Mouse (Mus musculus) heart, embryonic 13.5 days (tissue): Measurements from ENCODE around the gene Odf4. TPM values are rescaled to one million over a fixed set of nuclear protein-coding genes. Genes with fewer than 3 reads are reported as not detected.
"Not testable (repeated sequence)": the region's sequence is repeated elsewhere in the genome, so short reads cannot be mapped to it uniquely, and the experiment has no call there.

ENCODE experiments used
- ATAC-seq: fragments of 200-750 bp; cut with Nextera tagmentation; 2 replicates; pipeline ENCODE4 v1.8.0; 2017; ENCODE audit warnings: moderate TSS enrichment; ENCODE audit not compliant: insufficient number of reproducible peaks, low FRiP score, low TSS enrichment; ENCODE audit errors: extremely low read depth
- H3K27ac ChIP-seq: fragments of 300-500 bp; sonication (generic); replicated peaks from 2 replicates; pipeline ENCODE4 v1.5.1; 2015; ENCODE audit warnings: moderate library complexity, mild to moderate bottlenecking, inconsistent platforms
- H3K27me3 ChIP-seq: fragments of 300-500 bp; sonication (generic); replicated peaks from 2 replicates; pipeline ENCODE4 v1.6.1; 2015; ENCODE audit warnings: mild to moderate bottlenecking, inconsistent platforms
- H3K36me3 ChIP-seq: fragments of 300-500 bp; sonication (generic); 2 replicates; pipeline ENCODE4 v1.6.1; 2015; ENCODE audit warnings: mild to moderate bottlenecking, inconsistent platforms
- H3K4me1 ChIP-seq: fragments of 300-500 bp; sonication (generic); 2 replicates; pipeline ENCODE4 v1.6.1; 2015; ENCODE audit warnings: inconsistent platforms
- H3K4me2 ChIP-seq: fragments of 300-500 bp; sonication (generic); 2 replicates; pipeline ENCODE4 v1.6.1; 2015; ENCODE audit warnings: inconsistent platforms, mild to moderate bottlenecking, moderate library complexity
- H3K4me3 ChIP-seq: fragments of 300-500 bp; sonication (generic); 2 replicates; pipeline ENCODE4 v1.5.1; 2015; ENCODE audit warnings: moderate library complexity, mild to moderate bottlenecking, inconsistent platforms
- H3K9ac ChIP-seq: fragments of 300-500 bp; sonication (generic); 2 replicates; pipeline ENCODE4 v1.6.1; 2015; ENCODE audit warnings: inconsistent platforms, mild to moderate bottlenecking, moderate library complexity
- H3K9me3 ChIP-seq: fragments of 300-500 bp; sonication (generic); 2 replicates; pipeline ENCODE4 v1.6.1; 2016; ENCODE audit warnings: inconsistent platforms
- WGBS: fragments of 180-500 bp; shearing (Covaris S2); methylation state at CpG from one replicate; pipeline ENCODE4 v1.1.7; 2015; ENCODE audit warnings: mixed read lengths; 5-methylcytosine and 5-hydroxymethylcytosine counted together
- polyA plus RNA-seq: library from polyadenylated mRNA; unstranded; fragments of >200 nt; fragmentation: Nextera tagmentation; extraction: Ambion mirVana; gene quantifications from 2 replicates; pipeline ENCODE4 v1.2.1, GENCODE M21; 2015

Gene Odf4
- polyA plus RNA-seq, 1 experiment from 2014 or later = not detected

- Histone ChIP-seq H3K9ac (no peak overlapping the region), H3K9me3 (no peaks in the 10 kb centered on the region), H3K27me3 (peaks cover under 1% of the 10 kb centered on the region; the same call in 1 of the 2 replicates), H3K4me3 (no peak overlapping the region), H3K4me1 (peaks cover 11% of the 10 kb centered on the region), H3K27ac (no peak overlapping the region), H3K36me3 (no peaks in the 10 kb centered on the region), H3K4me2 (no peak overlapping the region)
- no peak for ATAC-seq
- WGBS = 63% methylated on average over 2 of the region's 2 CpGs
These were observed 36.5 kb upstream of the Odf4 start for GRCm38 (mm10) chr11:68963405-68963804.

GRCm38 (mm10) chr11:68962159-68962558 is 35.3 kb upstream of the Odf4 start:
- H3K4me3 ChIP-seq, H3K27ac ChIP-seq, H3K4me1 ChIP-seq, ATAC-seq, H3K9me3 ChIP-seq, H3K36me3 ChIP-seq, H3K4me2 ChIP-seq, H3K9ac ChIP-seq, H3K27me3 ChIP-seq: not testable (repeated sequence)
- 22% methylated on average over 11 of the region's 11 CpGs for WGBS

GRCm38 (mm10) chr11:68961596-68961995 is 34.7 kb upstream of the Odf4 start:
- Histone ChIP-seq H3K27me3 (peaks cover 9% of the 10 kb centered on the region), H3K9ac (no peak overlapping the region), H3K4me2 (no peak overlapping the region), H3K27ac (no peak overlapping the region), H3K4me1 (no peaks in the 10 kb centered on the region), H3K36me3 (no peaks in the 10 kb centered on the region), H3K9me3 (no peaks in the 10 kb centered on the region), H3K4me3 (no peak overlapping the region)
- WGBS = 59% methylated on average over 3 of the region's 3 CpGs
- no peak for ATAC-seq

- Histone ChIP-seq H3K9ac (no peak overlapping the region; the same call in 1 of the 2 replicates), H3K4me3 (no peak overlapping the region), H3K27me3 (peaks cover 45% of the 10 kb centered on the region), H3K27ac (peak overlapping the region; percentile 77), H3K9me3 (no peaks in the 10 kb centered on the region), H3K4me2 (peak overlapping the region; percentile 76; the same call in 1 of the 2 replicates), H3K36me3 (no peaks in the 10 kb centered on the region), H3K4me1 (peaks cover 22% of the 10 kb centered on the region)
- ATAC-seq = no peak
- WGBS = 83% methylated on average over 1 of the region's 1 CpGs
These were observed 31.1 kb upstream of the Odf4 start for GRCm38 (mm10) chr11:68957971-68958370.

- Histone ChIP-seq H3K9me3 (no peaks in the 10 kb centered on the region), H3K36me3 (no peaks in the 10 kb centered on the region), H3K4me2 (peak within 1 kb of the TSS; percentile 76), H3K4me1 (peaks cover 22% of the 10 kb centered on the region), H3K4me3 (peak within 1 kb of the TSS; percentile 45), H3K27me3 (peaks cover 46% of the 10 kb centered on the region), H3K27ac (peak within 1 kb of the TSS; percentile 77), H3K9ac (peak within 1 kb of the TSS; percentile 71)
- ATAC-seq = no peak
- 30% methylated on average over 8 of the region's 8 CpGs for WGBS
These were observed 30.4 kb upstream of the Odf4 start, which contains the start of gene Arhgef15 for GRCm38 (mm10) chr11:68957308-68957707. Gene Arhgef15 (minus strand): TSS chr11:68957480.

- Histone ChIP-seq H3K9me3 (no peaks in the 10 kb centered on the region), H3K4me3 (peak overlapping the region; percentile 45), H3K27ac (peak overlapping the region; percentile 77), H3K27me3 (peaks cover 51% of the 10 kb centered on the region), H3K36me3 (no peaks in the 10 kb centered on the region), H3K9ac (peak overlapping the region; percentile 71), H3K4me1 (peaks cover 26% of the 10 kb centered on the region), H3K4me2 (peak overlapping the region; percentile 76)
- 31% methylated on average over 13 of the region's 13 CpGs for WGBS
- ATAC-seq = 0 out of 2 replicates have a peak, but pooled peaks have one; percentile 39
These were observed 29.8 kb upstream of the Odf4 start for GRCm38 (mm10) chr11:68956697-68957096.

GRCm38 (mm10) chr11:68956107-68956506 is 29.2 kb upstream of the Odf4 start:
- 5% methylated on average over 3 of the region's 3 CpGs for WGBS
- Histone ChIP-seq H3K36me3 (no peaks in the 10 kb centered on the region), H3K4me3 (peak overlapping the region; percentile 45), H3K9ac (peak overlapping the region; percentile 71), H3K4me1 (peaks cover 27% of the 10 kb centered on the region), H3K9me3 (no peaks in the 10 kb centered on the region), H3K27ac (peak overlapping the region; percentile 77), H3K4me2 (peak overlapping the region; percentile 76), H3K27me3 (peaks cover 56% of the 10 kb centered on the region)
- no peak for ATAC-seq

GRCm38 (mm10) chr11:68955473-68955872 is 28.6 kb upstream of the Odf4 start:
- no peaks in the 10 kb centered on the region for H3K36me3 ChIP-seq
- H3K9ac ChIP-seq = peak overlapping the region; percentile 70
- no peak for ATAC-seq
- peak overlapping the region; percentile 47 for H3K4me3 ChIP-seq
- 59% methylated on average over 5 of the region's 5 CpGs for WGBS
- no peak overlapping the region for H3K27ac ChIP-seq
- peaks cover 27% of the 10 kb centered on the region for H3K4me1 ChIP-seq
- peaks cover 58% of the 10 kb centered on the region for H3K27me3 ChIP-seq
- H3K9me3 ChIP-seq = no peaks in the 10 kb centered on the region
- H3K4me2 ChIP-seq = peak overlapping the region; percentile 76

GRCm38 (mm10) chr11:68954408-68954807 is 27.5 kb upstream of the Odf4 start:
- H3K4me1 ChIP-seq = peaks cover 27% of the 10 kb centered on the region
- whole genome bisulfite sequencing = 3% methylated on average over 17 of the region's 17 CpGs
- peak overlapping the region; percentile 70 for H3K9ac ChIP-seq
- no peak overlapping the region for H3K27ac ChIP-seq
- H3K9me3 ChIP-seq = no peaks in the 10 kb centered on the region
- peaks cover 62% of the 10 kb centered on the region for H3K27me3 ChIP-seq
- no peaks in the 10 kb centered on the region for H3K36me3 ChIP-seq
- peak overlapping the region; percentile 47 for H3K4me3 ChIP-seq
- no peak for ATAC-seq
- H3K4me2 ChIP-seq = peak overlapping the region; percentile 76

GRCm38 (mm10) chr11:68953903-68954302 is 27.0 kb upstream of the Odf4 start:
- peaks cover 62% of the 10 kb centered on the region for H3K27me3 ChIP-seq
- ATAC-seq = no peak
- H3K4me1 ChIP-seq = peaks cover 27% of the 10 kb centered on the region
- no peaks in the 10 kb centered on the region for H3K9me3 ChIP-seq
- 12% methylated on average over 13 of the region's 13 CpGs for WGBS
- no peaks in the 10 kb centered on the region for H3K36me3 ChIP-seq
- peak overlapping the region; percentile 76 for H3K4me2 ChIP-seq
- no peak overlapping the region for H3K27ac ChIP-seq
- H3K4me3 ChIP-seq = peak overlapping the region; percentile 47
- peak overlapping the region; percentile 70 for H3K9ac ChIP-seq

GRCm38 (mm10) chr11:68947542-68947993 is 20.7 kb upstream of the Odf4 start:
- Histone ChIP-seq H3K27me3 (peaks cover 24% of the 10 kb centered on the region), H3K4me3 (peak overlapping the region; percentile 39), H3K4me2 (peak overlapping the region; percentile 66), H3K9me3 (no peaks in the 10 kb centered on the region), H3K4me1 (peaks cover 13% of the 10 kb centered on the region), H3K9ac (peak overlapping the region; percentile 65), H3K36me3 (peaks cover 9% of the 10 kb centered on the region; the same call in 1 of the 2 replicates), H3K27ac (no peak overlapping the region)
- 22% methylated on average over 12 of the region's 12 CpGs for WGBS
- no peak for ATAC-seq

GRCm38 (mm10) chr11:68946806-68947440 is 20.0 kb upstream of the Odf4 start:
- Histone ChIP-seq H3K4me2 (peak overlapping the region; percentile 66), H3K27me3 (peaks cover 22% of the 10 kb centered on the region), H3K9me3 (no peaks in the 10 kb centered on the region), H3K4me3 (peak overlapping the region; percentile 39), H3K9ac (peak overlapping the region; percentile 65; the same call in 1 of the 2 replicates), H3K4me1 (peaks cover 11% of the 10 kb centered on the region), H3K27ac (no peak overlapping the region), H3K36me3 (peaks cover 9% of the 10 kb centered on the region; the same call in 1 of the 2 replicates)
- 19% methylated on average over 16 of the region's 16 CpGs for WGBS
- no peak for ATAC-seq
